Mouse (Mus musculus): Measurements from ENCODE around the gene Mras. TPM values are rescaled to one million over a fixed set of nuclear protein-coding genes. Genes with fewer than 3 reads are reported as not detected.
A peak's percentile ranks its signal among the peaks of the same experiment; 100 is the strongest.

Mras gene
- total RNA-seq, 1 experiment from 2014 or later: 39.2 TPM

DNA sequence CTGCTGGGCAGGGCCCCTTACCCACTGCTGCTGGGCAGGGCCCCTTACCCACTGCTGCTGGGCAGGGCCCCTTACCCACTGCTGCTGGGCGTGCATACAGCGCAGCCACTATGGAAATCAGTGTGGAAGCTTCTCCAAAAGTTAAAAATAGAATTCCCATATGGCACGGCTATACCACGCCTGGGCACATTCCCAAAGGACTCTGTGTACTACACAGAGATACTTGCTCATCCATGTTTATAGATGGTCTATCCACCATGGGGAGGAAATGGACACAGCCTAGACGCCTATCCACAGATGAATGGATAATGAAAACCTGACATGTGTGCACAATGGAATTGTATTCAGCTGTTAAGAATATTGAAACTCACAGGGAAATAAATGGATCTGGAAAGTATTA is 3.8 kb upstream of the Mras start:
- DNase-seq: no peak

DNA sequence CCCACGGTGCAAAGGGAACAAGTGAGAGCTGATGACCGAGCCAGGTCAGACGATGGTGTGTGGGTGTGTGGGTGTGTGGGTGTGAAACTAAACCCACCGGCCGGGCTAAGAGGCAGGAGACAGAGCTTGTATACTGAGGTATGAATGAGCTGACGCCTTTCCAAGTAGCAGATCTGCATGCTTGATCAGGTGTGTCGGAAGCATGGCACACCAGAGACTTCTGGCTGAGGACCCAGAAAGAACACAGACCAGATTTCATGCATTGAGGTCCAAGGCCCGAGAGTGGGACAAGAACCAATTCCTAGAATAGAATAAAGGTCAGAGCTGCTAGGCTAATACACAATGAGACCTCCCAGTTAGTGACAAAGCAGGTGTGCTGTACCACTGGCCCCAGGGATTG is 1.9 kb upstream of the Mras start:
- no peak for DNase-seq

DNA sequence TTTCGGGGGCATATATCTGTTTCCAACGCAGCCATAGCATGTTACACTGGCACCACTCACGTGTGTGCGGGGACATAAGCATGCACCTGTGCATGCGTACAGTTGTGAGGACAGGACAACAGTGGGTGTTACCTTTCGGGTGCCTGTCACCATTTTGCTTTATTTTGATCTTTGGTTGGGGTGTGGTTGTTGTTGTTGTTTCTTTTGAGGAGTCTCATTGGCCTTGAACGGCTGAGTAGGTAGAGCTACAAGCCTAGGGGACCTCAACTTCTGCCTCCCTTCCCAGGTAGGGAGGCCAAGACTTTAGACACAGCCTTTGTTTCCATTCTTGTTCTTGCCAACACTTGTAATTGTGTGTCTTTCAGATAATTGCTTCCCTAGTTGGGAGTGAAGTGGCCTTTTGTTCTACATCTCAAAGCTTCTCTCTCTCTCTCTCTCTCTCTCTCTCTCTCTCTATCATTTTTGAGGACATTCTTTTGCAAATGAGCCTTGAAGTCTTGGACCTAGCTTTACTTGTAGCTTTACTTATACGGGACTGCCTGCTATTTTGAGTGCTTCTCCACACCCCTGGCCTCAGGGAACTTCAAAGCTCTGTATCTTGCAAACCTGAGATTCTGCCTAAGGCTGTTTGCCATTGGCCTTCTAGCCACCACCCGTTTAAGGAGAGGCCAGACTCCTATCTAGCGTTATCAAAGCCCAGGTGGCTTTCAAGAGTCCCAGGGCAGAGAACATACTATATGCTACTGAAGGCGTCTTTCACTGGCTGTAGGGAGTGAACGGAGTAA is 792 bp upstream of the Mras start:
- no peak for DNase-seq

DNA sequence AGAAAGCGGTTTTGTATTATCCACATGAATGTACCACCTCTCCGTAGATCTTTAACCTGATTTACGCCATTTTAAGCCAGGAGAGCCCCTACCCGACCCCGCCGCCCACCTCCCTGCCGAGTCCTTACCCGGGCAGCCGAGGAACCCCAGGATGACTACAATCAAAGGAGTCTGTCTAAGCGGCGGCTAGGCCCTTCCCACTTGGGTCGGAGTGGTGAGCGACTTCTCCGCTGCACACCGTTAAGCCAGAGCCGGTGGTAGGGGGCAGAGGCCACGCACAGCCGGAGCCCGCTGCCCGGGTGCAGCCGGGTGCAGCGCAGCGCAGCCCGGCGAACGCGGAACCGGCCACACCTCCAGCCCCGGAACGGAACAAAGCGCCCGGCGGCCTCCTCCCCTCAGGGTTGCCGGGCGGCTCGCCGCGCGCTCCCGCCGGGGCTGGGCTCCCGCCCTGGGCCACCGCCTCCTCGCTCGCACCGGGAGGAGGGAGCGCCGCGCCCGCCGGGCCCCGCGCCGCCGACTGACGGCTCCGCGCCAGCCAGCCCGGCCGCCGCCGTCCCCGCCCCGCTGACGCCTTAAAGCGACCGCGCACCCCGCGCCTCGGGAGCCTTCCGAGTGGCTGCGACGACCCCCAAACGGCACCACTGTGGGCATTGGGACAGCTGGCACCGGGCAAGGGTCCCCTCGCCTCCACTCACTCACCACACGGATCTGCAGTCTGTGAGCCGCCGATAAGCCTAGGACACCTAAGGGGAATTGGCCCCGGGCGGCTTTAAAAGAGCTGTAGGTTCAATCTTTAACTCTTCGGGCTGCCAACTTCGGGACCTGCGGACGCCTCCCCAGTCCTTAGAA is 775 bp downstream of the Mras start:
- DNase-seq: peak; percentile 90

DNA sequence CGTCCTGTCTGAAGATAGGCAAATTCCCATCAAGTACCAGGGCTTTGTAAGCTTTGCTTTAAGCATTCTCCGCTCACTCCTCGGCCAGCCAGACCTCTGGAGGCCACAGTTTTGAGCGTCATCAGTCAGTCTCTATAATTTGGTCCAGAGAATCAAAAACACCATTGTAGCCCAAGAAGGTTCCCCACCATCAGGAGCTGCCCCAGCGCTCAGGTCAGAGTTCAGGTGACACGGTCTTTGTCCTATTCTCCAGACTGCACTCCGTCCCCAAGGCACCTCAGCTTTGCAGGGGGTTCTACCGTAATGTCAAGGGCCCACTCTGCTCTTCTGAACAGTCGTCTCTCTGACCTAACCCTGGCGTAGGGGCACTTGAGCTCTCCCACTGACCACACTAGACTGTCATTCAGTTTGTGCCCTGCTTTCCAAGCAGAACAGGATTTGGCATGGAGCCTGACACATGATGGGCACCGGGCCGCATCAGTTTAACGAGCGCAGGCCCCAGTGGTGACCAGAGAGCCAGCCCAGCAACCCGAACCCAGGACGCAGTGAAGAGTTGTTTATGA is 1.5 kb downstream of the Mras start:
- peak; percentile 78 for DNase-seq

DNA sequence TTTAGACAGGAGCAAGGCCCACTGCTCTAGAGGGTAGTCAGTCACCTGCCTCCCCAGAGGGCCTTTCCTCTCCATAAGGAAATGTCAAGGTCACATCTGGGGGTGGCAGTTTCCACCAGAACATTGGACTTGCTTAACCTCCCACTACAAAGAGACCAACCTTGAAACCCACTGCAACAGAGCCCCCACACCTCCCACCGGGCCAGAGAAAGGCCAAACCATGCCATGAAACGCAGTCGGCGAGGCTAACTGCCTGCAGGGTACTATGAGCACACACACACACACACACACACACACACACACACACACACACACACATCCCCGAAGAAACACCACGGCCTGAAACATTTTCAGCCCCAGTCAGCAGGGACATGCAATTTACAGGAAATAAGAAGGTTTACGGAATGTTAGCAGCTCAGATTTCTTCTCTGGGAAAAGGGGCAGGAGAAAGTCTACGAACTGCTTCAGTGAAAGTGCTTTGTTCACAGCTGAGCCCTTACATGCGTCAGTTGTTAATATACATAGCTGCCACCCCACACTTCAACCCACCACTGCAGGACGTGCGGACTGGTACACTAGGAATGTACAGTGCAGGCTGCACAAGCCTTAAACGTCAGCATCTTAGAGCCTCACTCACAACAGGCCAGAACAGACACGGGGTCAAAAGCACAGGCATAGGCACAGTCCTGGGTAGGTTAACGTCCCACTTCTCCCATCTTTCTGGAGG is 2.1 kb downstream of the Mras start:
- peak; percentile 84 for DNase-seq

DNA sequence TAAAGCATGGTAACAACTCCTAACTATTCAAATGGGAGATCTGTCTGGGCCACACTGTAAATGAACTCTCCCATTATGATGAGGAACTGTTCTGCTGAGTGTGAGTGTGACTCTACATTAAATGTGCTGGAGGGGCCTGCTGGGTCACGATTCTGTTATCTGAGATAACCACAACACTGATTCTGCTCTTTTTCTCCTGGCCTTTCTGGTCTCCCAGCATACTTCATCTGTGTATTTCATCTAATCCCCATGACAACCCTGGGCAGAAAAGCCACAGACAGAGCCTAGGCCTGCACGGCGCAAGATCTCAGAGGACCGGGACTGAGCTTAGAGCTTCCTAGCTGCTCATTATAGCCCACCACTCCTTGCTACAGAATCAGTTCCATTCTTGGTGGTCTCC is 4.7 kb downstream of the Mras start:
- no peak for DNase-seq

DNA sequence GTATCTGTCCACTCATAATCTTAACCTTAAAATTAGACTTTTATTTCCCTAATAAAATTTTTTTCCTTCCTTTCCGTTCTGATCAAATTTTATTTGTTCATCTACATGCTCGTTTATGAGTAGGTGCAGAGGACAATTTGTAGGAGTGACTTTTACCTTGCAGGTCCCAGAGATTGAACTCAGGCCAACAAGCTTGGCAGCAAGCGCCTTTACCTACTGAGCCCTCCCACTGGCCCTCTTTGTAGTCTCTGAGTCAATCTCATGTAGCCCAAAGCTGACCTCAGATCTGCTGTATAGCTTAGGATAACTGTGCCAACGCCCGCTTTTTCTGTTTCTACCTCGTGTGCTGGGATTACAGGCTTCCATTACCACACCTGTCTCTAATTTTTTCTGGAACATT is 5.2 kb downstream of the Mras start:
- no peak for DNase-seq

DNA sequence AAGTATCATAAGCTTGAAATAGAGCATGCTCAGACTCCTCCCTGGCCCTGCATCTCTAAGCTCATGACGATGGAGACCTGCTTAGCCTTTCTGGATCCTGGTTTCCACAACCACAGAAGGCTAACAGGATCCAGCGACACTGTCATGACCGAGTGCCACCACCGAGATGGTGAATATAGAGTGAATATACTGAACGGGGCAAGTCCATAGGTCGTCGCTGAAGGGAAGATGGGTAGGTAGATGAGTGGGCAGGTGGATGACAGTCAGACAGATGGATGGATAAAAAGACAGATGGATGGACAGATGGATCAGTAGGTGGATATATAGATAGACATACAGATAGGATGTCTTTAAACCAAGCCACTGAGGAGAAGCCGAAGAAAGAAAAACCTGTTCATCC is 5.8 kb downstream of the Mras start:
- no peak for DNase-seq

DNA sequence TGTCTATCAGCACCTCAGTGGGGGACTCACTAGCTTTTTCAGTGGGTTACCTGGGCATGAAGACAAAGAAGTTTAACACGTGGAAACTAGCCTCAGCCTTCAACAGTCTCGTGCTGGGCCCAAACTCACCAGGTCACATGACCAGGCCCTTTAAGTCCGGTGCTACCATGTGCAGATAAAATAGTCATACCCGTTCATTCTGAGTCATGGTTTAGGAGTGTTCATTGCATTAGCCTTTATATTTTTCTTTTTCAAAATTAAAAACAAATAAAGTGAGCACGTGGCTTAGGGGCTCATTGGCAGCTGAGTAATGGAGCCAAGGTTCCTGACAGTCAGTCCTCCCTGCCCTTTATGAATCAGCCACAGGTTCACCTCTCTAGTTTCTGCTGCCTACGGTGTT is 6.4 kb downstream of the Mras start:
- DNase-seq: no peak

DNA sequence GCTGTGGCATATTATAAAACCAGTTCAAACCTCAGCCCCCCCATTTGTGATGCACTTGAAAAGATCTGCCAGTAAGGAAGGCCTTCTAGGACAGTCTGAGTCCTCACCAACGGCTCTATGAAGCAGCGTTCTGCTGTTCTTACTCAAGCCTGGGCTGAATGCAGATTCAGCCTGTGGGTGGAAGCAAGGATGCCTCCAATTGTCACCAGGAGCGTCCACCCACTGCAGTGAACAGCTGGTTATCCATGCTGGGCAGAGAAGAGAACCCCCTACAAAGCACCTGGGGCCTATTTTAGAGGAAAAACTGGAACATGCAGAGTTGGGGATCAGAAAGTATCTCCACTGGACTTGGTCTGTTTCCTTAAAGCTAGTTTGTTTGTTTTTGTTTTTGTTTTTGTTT is 7.3 kb downstream of the Mras start:
- DNase-seq: no peak

DNA sequence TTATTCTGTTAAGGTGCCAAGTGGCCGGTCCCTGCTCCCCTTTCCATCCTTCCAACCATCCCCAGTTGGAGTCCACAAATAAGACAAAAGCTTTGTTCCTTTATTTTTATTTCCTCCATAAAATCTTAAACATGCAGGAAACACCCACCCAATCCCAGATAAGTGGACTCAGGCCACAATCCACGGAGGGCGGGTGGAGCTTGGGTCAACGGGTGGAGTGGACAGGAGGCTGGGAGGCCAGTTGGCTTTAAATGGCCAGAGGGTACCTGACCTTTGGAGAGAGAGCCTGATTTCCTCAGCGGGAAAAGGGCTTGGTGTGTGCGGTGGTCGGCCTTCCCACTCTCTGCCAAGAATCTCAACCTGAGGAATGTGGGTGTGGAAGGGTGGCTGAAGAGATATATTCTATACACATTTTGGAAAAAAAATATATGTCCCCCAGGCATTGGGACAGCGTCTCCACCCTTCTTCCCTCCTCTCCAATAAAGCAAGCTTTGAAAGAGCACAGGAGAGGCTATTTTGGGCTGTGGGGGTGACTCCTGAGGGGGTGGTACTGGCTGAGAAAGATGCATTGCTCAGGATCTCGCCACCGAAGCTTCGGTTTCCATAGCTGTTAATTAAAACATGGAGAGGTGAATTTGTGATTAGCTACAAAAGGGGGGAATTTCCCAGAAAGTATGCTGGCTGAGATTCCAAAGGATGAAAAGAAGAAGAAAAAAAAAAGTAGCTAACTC is 8.4 kb downstream of the Mras start:
- DNase-seq: no peak

DNA sequence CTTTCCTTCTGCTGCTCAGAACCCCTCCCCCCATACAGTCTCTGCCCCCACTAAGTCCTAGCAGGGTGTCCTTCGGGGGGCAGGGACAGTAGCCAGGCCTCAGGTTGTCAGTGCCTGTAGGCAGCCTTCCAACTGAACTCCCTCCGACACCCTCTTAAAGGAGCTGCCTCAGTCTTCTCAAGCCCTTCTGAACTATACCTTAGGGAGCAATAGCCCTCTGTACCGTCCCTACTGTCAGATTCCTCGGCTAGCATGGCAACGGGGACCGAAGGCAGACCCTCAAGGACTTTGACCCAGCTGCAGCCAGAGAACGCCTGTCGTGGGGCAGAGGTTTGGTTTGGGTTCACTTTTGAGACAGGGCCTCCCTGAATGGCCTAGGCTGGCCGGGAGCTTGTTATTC is 11.9 kb downstream of the Mras start:
- peak; percentile 15 for DNase-seq

DNA sequence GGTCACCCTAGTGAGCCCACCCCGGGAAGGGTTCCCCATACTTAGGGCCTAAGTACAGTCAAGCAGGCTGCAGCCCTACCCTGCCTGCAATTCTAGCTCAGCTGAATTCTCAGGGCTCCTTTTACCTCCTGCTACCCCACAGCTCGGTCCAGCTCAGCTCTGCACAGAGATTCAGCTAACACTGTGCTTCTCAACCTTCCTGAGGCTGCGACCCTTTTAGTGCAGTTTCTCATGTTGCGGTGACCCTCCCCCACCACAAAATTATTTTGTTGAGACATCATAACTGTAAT is 12.7 kb downstream of the Mras start:
- no peak for DNase-seq

DNA sequence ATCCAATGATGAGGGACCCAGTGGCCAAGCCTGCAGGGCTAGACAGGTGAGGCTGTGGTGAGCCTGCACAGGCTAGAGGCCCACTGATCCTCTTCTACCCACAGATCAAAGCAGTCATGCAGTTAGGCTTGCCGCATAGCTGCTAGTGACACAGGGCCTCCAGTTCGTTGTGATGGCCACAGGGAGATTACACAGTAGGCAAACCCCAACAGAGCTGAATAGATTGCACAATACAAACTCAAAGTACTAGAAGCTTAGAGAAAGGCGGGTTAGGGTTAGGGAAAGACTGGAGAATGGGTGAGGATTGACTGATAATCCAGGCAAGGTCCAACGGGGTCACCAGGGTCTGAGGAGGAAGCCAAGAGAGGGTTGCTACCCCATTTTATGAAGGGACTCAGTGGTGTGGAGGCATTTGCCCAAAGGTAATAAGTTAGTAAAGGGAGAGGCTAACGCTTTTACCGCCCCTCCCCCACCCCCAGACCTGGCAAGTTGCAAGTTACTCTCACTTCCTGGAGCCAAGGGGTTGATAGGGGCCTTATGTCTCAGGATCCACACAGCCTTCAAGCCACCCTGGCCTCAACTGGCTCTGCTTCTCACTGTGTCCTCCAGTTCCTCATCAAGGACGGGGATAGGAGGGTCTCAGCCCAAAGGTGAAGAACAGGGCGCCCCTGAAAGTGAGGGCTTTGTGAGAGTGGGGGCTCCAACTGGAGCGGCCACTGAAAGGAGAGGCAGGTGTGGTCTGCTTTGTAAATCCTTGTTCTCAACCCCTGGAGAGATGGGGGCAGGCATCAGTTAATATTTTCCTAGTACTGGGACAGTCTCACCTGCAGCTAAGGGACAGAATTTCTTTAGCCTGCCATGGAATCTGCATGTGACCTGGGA is 13.2 kb downstream of the Mras start:
- no peak for DNase-seq

DNA sequence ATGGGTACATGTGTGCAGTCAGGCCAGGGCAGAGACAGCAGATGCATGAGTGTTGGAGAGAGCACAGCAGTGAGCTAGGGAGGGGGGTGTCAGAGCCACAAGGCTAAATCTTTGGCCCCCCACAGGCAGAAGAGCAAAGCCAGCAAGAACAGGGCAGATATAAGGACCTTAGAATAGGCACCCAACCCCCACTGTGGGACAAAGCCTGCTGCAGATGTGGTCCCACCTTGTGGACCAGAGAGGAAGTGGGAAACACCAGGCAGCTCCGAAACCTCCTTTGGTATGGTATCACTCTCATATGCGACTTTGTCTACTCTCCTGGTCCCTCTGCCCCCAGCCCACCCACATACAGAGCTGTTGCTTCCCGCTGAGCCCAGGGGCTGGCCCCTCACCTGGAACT is 15.3 kb downstream of the Mras start:
- DNase-seq: no peak

DNA sequence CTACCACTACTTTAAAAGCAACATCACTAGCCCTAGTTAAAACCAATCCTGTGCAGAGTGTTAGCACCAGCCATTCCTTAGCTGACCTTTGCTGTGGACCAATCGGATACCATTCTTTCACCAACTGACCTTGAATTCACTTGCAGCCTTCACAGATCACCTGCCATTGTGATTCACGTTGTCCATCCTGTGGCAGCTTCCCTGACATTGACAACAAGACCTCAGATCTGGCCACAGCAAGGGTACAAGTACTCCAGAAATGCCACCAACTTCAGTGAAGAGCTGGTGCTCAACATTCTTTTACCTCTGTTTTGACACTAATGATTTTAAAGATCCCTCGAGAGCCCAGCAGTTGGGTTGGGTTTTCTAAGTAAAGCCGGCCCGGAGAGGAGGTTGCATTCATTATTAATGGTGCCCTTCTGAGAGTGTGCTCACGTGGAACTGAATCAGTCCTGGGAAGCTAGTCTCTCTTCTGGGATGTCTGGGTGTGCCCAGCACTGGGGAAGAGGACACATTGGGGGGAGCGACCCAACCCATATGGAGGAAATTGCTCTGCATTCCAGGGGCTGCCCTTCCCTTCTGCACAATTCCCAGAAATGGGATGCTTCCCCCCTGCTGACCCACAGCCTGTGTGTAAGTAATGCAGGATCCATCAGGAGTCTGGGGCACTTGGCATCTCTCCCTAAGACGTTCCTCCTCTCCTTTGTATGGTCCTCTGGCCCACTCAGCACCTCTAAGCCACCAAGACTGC is 17.1 kb downstream of the Mras start:
- no peak for DNase-seq

DNA sequence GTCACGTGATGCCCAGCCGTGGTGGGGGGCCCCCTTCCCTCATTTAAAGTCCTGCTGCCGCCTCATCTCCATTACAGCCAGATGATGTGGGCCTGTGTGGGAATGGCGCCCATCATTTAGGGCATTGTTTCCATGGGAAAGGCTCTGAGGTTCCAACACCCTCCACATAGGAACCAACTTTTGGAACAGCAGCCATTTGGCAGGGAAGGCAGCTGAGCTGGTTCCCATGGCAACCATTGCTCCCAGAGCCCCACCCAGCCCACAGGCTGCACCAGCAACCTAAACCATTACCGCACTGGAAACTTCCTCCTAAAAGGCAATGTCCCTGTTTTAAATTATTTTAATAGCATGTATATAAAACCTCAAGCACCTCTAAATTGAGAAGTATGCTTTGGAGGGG is 18.8 kb downstream of the Mras start:
- no peak for DNase-seq

DNA sequence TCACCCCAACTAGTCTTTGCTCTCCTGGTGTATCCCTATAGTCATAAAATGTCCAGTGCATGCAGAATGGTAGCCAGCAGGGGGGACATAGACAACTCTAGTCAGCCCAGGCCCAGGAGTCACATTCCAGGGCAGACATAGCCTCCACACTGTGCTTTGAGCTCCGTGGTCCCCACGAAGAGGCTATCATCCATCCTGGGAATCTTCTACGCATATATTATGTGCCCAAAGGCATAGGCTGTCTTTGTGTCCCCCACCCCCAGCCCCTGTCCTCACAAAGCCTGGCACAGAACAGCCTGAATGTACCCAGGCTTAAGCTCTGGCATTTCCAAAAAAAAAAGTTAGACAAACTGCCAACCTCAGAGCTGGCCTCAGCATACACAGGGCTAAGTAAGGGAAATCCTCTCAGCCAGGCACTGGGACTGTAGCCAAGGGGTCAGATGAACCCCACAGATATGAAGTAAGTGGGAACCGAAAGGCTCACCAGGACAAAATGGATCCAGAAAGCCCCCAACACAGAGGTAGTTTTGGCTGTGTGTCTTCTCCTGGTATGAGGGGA is 19.8 kb downstream of the Mras start:
- no peak for DNase-seq

DNA sequence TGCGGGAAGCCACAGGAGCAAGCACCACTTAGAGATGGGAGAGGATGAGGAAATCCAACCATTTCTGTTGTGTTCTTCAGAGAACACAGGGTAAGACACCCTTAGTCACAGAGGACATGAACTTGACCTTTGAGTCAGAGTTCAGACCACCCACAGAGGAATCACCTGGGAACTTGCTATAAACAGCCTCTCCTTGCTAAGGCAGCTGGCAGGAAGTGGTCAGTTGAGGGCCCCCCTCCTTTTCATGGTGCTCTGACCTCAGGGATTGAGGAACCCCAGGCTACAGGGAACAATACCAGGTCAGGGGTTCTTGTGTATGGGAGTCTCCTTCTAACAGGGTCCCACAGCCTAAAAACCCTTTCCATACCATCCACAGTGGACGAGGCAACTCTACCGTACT is 20.4 kb downstream of the Mras start:
- no peak for DNase-seq
